Mouse (Mus musculus): ENCODE data around the gene Fbrsl1.

DNA sequence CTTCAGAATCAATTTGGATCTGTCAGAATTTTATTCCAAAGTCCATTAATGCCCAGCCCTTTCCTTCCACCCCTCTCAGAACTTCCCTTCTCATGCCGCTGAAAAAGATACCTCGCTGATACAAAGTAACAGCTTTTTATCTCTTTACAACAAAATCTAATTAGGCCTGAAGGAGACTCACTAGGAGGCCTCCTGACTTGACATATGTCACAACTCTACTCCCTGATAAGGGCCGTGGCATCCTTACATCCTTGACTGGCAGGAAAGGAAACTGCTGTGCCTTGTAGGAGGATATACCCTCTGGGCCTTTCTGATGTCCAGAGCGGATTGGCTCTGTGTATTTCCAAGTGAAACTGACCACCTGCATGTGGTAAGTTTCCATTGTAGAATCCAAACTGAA, 41.3 kb upstream of the Fbrsl1 start:
- TF ChIP-seq POLR2A (IDR thresholded peaks at IDR 0.05; ENCODE audit: control insufficient read depth, low read depth, low read length) (no peak), CTCF (IDR thresholded peaks at IDR 0.05; ENCODE audit: control insufficient read depth, insufficient read depth, insufficient replicate concordance, low read depth, low read length) (no peak)

All from testis, adult 2 months (tissue).